Mouse (Mus musculus): ENCODE measurements around the gene Clec18a. TPM values are rescaled to one million over a fixed set of nuclear protein-coding genes. Genes with fewer than 3 reads are reported as not detected.

Clec18a gene
- polyA plus RNA-seq, 1 experiment from 2014 or later, result 0.92 TPM

- no peaks in the 10 kb centered on the region for H3K9me3 ChIP-seq
- H3K9ac ChIP-seq, result no peak overlapping the region
- peaks cover 16% of the 10 kb centered on the region for H3K4me1 ChIP-seq (replicated peaks)
- H3K27ac ChIP-seq (replicated peaks), result no peak overlapping the region
- H3K36me3 ChIP-seq, result peaks cover 59% of the 10 kb centered on the region
- WGBS, result 93% methylated on average over 17 of the region's 17 CpGs
- H3K4me2 ChIP-seq, result no peak overlapping the region
- H3K4me3 ChIP-seq, result no peak overlapping the region
- H3K27me3 ChIP-seq, result no peaks in the 10 kb centered on the region
- ATAC-seq (ENCODE audit: low FRiP score, low read depth), result no peak
These were observed 37.1 kb downstream of the Clec18a start for GRCm38 (mm10) chr8:111055031-111055634.

DNA sequence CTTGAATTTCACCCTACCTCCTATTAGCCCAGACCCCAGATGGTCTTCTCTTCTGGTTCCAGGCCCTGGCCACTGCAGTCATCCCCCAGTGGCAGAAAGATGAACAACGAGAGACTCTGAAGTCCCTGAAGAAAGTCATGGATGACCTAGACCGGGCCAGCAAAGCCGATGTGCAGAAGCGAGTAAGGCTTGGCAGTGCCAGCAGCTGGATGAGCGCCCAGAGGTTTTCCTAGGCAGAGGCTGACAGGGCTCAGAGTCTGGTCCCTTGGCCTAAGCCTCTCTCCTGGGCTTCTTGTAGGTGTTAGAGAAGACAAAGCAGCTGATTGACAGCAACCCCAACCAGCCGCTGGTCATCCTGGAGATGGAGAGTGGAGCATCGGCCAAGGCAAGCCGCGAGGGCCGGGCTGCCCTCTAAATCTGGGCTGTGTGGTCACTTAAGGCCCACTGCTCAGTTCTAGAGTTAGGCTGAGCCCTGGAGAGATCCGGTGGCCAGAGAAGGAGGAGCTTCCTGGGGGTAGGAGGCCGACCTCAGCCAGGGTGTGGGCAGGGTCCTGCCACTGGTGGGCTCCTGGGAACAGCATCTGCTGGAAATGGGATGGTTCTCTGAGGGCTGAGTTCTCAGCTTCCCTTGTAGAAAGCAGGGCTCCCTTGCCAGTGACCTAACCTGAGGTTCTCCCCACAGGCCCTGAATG, 38.3 kb downstream of the Clec18a start:
- WGBS, result 96% methylated on average over 12 of the region's 12 CpGs
- Histone ChIP-seq H3K36me3 (peaks cover 70% of the 10 kb centered on the region), H3K27ac (replicated peaks) (no peak overlapping the region), H3K4me2 (no peak overlapping the region), H3K4me3 (no peak overlapping the region), H3K27me3 (no peaks in the 10 kb centered on the region), H3K9ac (no peak overlapping the region), H3K9me3 (no peaks in the 10 kb centered on the region), H3K4me1 (replicated peaks) (peaks cover 16% of the 10 kb centered on the region)
- no peak for ATAC-seq (ENCODE audit: low FRiP score, low read depth)

GRCm38 (mm10) chr8:111049106-111049505, 43.1 kb downstream of the Clec18a start:
- no peak for ATAC-seq (ENCODE audit: low FRiP score, low read depth)
- H3K4me1 ChIP-seq (replicated peaks), result no peaks in the 10 kb centered on the region
- no peak overlapping the region for H3K4me2 ChIP-seq
- no peak overlapping the region for H3K27ac ChIP-seq (replicated peaks)
- H3K27me3 ChIP-seq, result no peaks in the 10 kb centered on the region
- H3K36me3 ChIP-seq, result peaks cover 98% of the 10 kb centered on the region
- H3K4me3 ChIP-seq, result no peak overlapping the region
- no peaks in the 10 kb centered on the region for H3K9me3 ChIP-seq
- no peak overlapping the region for H3K9ac ChIP-seq
- 94% methylated on average over 7 of the region's 7 CpGs for WGBS

DNA sequence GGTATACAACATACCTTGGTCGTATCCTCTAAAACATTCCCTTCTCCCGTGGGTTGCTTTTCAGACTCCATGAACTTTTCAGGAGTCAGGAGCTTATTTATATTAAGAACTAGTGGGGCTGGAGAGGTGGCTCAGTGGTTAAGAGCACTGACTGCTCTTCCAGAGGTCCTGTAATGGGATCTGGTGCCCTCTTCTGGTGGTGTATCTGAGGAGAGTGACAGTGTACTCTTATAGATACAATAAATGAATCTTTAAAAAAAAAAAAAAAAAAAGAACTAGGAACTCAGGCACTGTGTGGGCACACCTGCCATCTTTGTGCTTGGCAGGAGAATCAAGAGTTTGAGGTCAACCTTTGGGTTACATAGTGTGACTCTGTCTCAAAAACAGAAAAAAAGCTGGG, 43.5 kb downstream of the Clec18a start:
- no peak for ATAC-seq (ENCODE audit: low FRiP score, low read depth)

DNA sequence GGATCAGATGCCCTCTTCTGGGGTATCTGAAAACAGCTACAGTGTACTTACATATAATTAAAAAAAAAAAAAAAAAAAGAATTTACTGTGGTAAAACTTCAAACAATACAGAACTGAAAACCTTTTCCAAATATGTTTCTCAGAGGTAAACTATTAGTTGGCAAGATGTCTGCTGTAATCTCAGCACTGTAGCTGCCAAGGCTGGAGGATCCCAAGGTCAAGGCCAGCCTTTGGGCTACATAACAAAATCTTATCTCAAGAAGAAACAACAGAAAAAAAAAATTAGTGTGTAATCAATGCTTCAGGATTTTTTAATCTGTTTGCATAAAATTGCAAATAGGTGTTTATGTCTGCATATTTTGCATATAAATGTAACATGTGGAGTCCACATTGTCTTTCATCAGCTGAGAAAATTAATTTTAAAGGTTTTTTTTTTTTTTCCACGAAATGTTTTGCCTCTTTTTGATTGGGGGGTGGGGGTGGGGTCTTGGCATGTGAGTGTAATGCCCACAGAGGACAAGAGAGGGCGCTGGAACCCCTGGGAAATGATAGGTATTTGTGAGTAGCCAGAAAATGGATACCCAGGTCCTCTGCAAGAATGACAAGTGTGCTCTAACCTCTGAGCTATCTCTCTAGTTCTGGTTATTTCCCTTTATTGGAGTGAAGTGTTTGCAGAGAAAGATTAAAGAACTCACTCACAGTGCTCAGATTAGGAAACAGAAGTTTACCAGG, 48.1 kb downstream of the Clec18a start:
- WGBS, result 49% methylated on average over 2 of the region's 2 CpGs

More for the DNA sequence above, 43.5 kb downstream of the Clec18a start:
- Histone ChIP-seq H3K9ac (no peak overlapping the region), H3K9me3 (no peaks in the 10 kb centered on the region), H3K27me3 (no peaks in the 10 kb centered on the region), H3K4me1 (replicated peaks) (no peaks in the 10 kb centered on the region), H3K4me3 (no peak overlapping the region), H3K36me3 (peaks cover 98% of the 10 kb centered on the region), H3K27ac (replicated peaks) (no peak overlapping the region), H3K4me2 (no peak overlapping the region)
- 95% methylated on average over 2 of the region's 2 CpGs for WGBS

DNA sequence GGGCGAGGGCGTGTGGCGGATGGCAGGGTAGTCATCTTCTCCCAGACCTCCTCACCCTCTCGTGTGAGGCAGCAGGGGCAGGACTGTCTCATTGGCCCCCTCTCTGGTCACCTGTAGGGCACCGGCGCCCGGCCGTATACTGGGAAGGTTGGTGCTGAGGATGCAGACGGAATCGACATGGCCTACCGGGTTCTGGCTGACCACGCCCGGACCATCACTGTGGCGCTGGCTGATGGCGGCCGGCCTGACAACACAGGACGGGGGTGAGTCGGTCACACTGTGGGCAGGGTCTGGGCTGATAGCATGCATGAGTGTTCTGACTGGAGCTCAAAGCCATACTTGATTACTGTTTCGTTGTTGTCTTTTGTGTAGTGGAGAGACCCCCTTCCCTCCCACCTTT, 49.7 kb downstream of the Clec18a start:
- Histone ChIP-seq H3K4me2 (no peak overlapping the region), H3K36me3 (peaks cover 97% of the 10 kb centered on the region), H3K27ac (replicated peaks) (no peak overlapping the region), H3K27me3 (no peaks in the 10 kb centered on the region), H3K4me3 (no peak overlapping the region), H3K9ac (no peak overlapping the region), H3K9me3 (no peaks in the 10 kb centered on the region), H3K4me1 (replicated peaks) (no peaks in the 10 kb centered on the region)
- WGBS, result 95% methylated on average over 19 of the region's 19 CpGs
- ATAC-seq (ENCODE audit: low FRiP score, low read depth), result no peak

More for the DNA sequence above, 48.1 kb downstream of the Clec18a start:
- no peak overlapping the region for H3K4me2 ChIP-seq
- H3K36me3 ChIP-seq, result peaks cover 98% of the 10 kb centered on the region
- ATAC-seq (ENCODE audit: low FRiP score, low read depth), result no peak
- no peak overlapping the region for H3K9ac ChIP-seq
- no peaks in the 10 kb centered on the region for H3K9me3 ChIP-seq
- no peaks in the 10 kb centered on the region for H3K4me1 ChIP-seq (replicated peaks)
- no peak overlapping the region for H3K4me3 ChIP-seq
- H3K27ac ChIP-seq (replicated peaks), result no peak overlapping the region
- H3K27me3 ChIP-seq, result no peaks in the 10 kb centered on the region

- 95% methylated on average over 15 of the region's 15 CpGs for WGBS
- Histone ChIP-seq H3K4me3 (no peak overlapping the region), H3K36me3 (peaks cover 48% of the 10 kb centered on the region), H3K4me1 (replicated peaks) (peaks cover 19% of the 10 kb centered on the region), H3K4me2 (no peak overlapping the region), H3K9me3 (no peaks in the 10 kb centered on the region), H3K27me3 (peaks cover 1% of the 10 kb centered on the region; the same call in 1 of the 2 replicates), H3K9ac (no peak overlapping the region), H3K27ac (replicated peaks) (no peak overlapping the region)
- ATAC-seq (ENCODE audit: low FRiP score, low read depth), result no peak
These were observed 55.6 kb downstream of the Clec18a start for GRCm38 (mm10) chr8:111036591-111036990.

DNA sequence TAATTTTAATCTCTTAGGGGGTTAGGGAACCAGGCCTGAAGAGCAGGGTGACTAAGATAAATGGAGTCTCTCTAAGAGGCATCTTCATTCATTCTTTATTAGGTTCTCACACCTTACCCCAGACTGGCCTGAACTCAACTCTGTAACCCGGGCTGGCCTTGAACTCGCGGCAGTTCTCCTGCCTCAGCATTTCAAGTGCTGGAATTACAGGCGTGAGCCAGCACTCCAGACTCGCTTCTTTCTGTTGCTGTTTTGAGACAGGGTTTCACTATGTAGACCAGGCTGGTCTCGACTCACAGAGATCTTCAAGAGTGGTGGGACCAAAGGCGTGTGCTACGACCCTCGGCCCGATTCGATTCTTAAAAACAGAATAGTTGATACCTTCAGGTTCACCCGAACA, 58.0 kb downstream of the Clec18a start:
- H3K4me2 ChIP-seq, result peak overlapping the region; percentile 73
- peaks cover 19% of the 10 kb centered on the region for H3K4me1 ChIP-seq (replicated peaks)
- peak overlapping the region; percentile 86 for H3K27ac ChIP-seq (replicated peaks)
- H3K9me3 ChIP-seq, result no peaks in the 10 kb centered on the region
- WGBS, result 22% methylated on average over 12 of the region's 12 CpGs
- ATAC-seq (ENCODE audit: low FRiP score, low read depth), result peak; percentile 24; the same call in 1 of the 2 replicates
- H3K4me3 ChIP-seq, result peak overlapping the region; percentile 83
- H3K36me3 ChIP-seq, result peaks cover 27% of the 10 kb centered on the region
- H3K27me3 ChIP-seq, result peaks cover 7% of the 10 kb centered on the region; the same call in 1 of the 2 replicates
- peak overlapping the region; percentile 87 for H3K9ac ChIP-seq

GRCm38 (mm10) chr8:111033482-111034215, 58.6 kb downstream of the Clec18a start:
- peaks cover 21% of the 10 kb centered on the region for H3K36me3 ChIP-seq
- peak overlapping the region; percentile 73 for H3K4me2 ChIP-seq
- peaks cover 7% of the 10 kb centered on the region; the same call in 1 of the 2 replicates for H3K27me3 ChIP-seq
- H3K9ac ChIP-seq, result peak overlapping the region; percentile 87
- ATAC-seq (ENCODE audit: low FRiP score, low read depth), result peak; percentile 99
- peak overlapping the region; percentile 83 for H3K4me3 ChIP-seq
- H3K27ac ChIP-seq (replicated peaks), result peak overlapping the region; percentile 86
- H3K9me3 ChIP-seq, result no peaks in the 10 kb centered on the region
- peaks cover 19% of the 10 kb centered on the region for H3K4me1 ChIP-seq (replicated peaks)
- 6% methylated on average over 37 of the region's 37 CpGs for WGBS

- H3K4me3 ChIP-seq, result peak within 1 kb of the TSS; percentile 83
- H3K4me1 ChIP-seq (replicated peaks), result peaks cover 22% of the 10 kb centered on the region
- no peak for ATAC-seq (ENCODE audit: low FRiP score, low read depth)
- peak within 1 kb of the TSS; percentile 73 for H3K4me2 ChIP-seq
- WGBS, result 96% methylated on average over 7 of the region's 7 CpGs
- H3K36me3 ChIP-seq, result peaks cover 14% of the 10 kb centered on the region
- H3K9ac ChIP-seq, result peak within 1 kb of the TSS; percentile 87
- no peaks in the 10 kb centered on the region for H3K9me3 ChIP-seq
- H3K27me3 ChIP-seq, result peaks cover 7% of the 10 kb centered on the region; the same call in 1 of the 2 replicates
- H3K27ac ChIP-seq (replicated peaks), result peak within 1 kb of the TSS; percentile 86
These were observed 59.3 kb downstream of the Clec18a start, which contains the start of gene Aars for GRCm38 (mm10) chr8:111032916-111033315. Gene Aars, plus strand, starts transcription at chr8:111033144.

GRCm38 (mm10) chr8:111031572-111031971, 60.7 kb downstream of the Clec18a start, which contains the start of gene Ddx19b:
Gene Ddx19b, minus strand, starts transcription at chr8:111031751.
- Histone ChIP-seq H3K4me3 (no peak within 1 kb of the TSS), H3K4me1 (replicated peaks) (peaks cover 27% of the 10 kb centered on the region), H3K4me2 (no peak within 1 kb of the TSS), H3K36me3 (peaks cover 1% of the 10 kb centered on the region; the same call in 1 of the 2 replicates), H3K9me3 (no peaks in the 10 kb centered on the region), H3K27me3 (peaks cover 7% of the 10 kb centered on the region; the same call in 1 of the 2 replicates), H3K27ac (replicated peaks) (no peak within 1 kb of the TSS), H3K9ac (no peak within 1 kb of the TSS)
- no peak for ATAC-seq (ENCODE audit: low FRiP score, low read depth)
- WGBS, result 93% methylated on average over 19 of the region's 19 CpGs
